Mouse (Mus musculus): ENCODE data around the gene Dcdc2a. TPM values are rescaled to one million over a fixed set of nuclear protein-coding genes. Genes with fewer than 3 reads are reported as not detected.

The Dcdc2a gene
- polyA plus RNA-seq (2015; fragmentation: Nextera tagmentation; extraction: Ambion mirVana) = 2.5 and 4.1 TPM in 2 replicates

GRCm38 (mm10) chr13:25055873-25056667, at the start of gene Dcdc2a:
Gene Dcdc2a (plus strand): TSS chr13:25056004.

GRCm38 (mm10) chr13:25019793-25020539, 35.8 kb upstream of the Dcdc2a start, which contains the start of gene Mrs2:
Gene Mrs2 (minus strand): TSS chr13:25020379.

Other genes starting within 250 kb of the Dcdc2a start
- 76.4 and 85.4 TPM in 2 replicates for gene Acot13, start 224.5 kb upstream of the Dcdc2a start, polyA plus RNA-seq (2015; fragmentation: Nextera tagmentation; extraction: Ambion mirVana)
- gene Tdp2, start 224.3 kb upstream of the Dcdc2a start, polyA plus RNA-seq (2015; fragmentation: Nextera tagmentation; extraction: Ambion mirVana) = 29.5 TPM in 2 replicates
- 6.2 and 7.8 TPM in 2 replicates for gene D130043K22Rik, start 210.9 kb upstream of the Dcdc2a start, polyA plus RNA-seq (2015; fragmentation: Nextera tagmentation; extraction: Ambion mirVana)
- gene Aldh5a1, start 118.3 kb upstream of the Dcdc2a start, polyA plus RNA-seq (2015; fragmentation: Nextera tagmentation; extraction: Ambion mirVana) = 18.9 and 20.0 TPM in 2 replicates
- 3.1 and 3.6 TPM in 2 replicates for gene Gpld1, start 112.9 kb upstream of the Dcdc2a start, polyA plus RNA-seq (2015; fragmentation: Nextera tagmentation; extraction: Ambion mirVana)
- 12.9 and 16.1 TPM in 2 replicates for gene Mrs2, start 35.6 kb upstream of the Dcdc2a start, polyA plus RNA-seq (2015; fragmentation: Nextera tagmentation; extraction: Ambion mirVana)
- gene Nrsn1, start 214.5 kb downstream of the Dcdc2a start, polyA plus RNA-seq (2015; fragmentation: Nextera tagmentation; extraction: Ambion mirVana) = 69.6 and 71.3 TPM in 2 replicates